Mouse (Mus musculus) right cerebral cortex, postnatal 10 days (tissue): ENCODE data around the gene Spaca4.

Source experiments
- DNase-seq, 2 experiments: peaks; one replicate each; pipeline ENCODE4 v3.0.0; 2021; ENCODE audit warnings: low spot score in 2 of 2

Spaca4 gene

GRCm38 (mm10) chr7:45725713-45726112 lies at the start of gene Spaca4:
Spaca4 (minus strand) TSS chr7:45725813.
- DNase-seq: no peak

GRCm38 (mm10) chr7:45775237-45775636 lies 49.6 kb upstream of the Spaca4 start:
- DNase-seq: no peak

GRCm38 (mm10) chr7:45771101-45771500 lies 45.5 kb upstream of the Spaca4 start:
- DNase-seq: no peak

GRCm38 (mm10) chr7:45770427-45771082 lies 44.9 kb upstream of the Spaca4 start:
- DNase-seq: no peak

- no peak for DNase-seq
Measured at GRCm38 (mm10) chr7:45767500-45767899, 41.9 kb upstream of the Spaca4 start.

GRCm38 (mm10) chr7:45766764-45767163 lies 41.2 kb upstream of the Spaca4 start:
- no peak for DNase-seq

- no peak for DNase-seq
Measured at GRCm38 (mm10) chr7:45765995-45766394, 40.4 kb upstream of the Spaca4 start.

GRCm38 (mm10) chr7:45760151-45760550 lies 34.5 kb upstream of the Spaca4 start:
- no peak for DNase-seq

GRCm38 (mm10) chr7:45759400-45759799 lies 33.8 kb upstream of the Spaca4 start:
- DNase-seq: no peak

- no peak for DNase-seq
Measured at GRCm38 (mm10) chr7:45755703-45756102, 30.1 kb upstream of the Spaca4 start.

GRCm38 (mm10) chr7:45750162-45750561 lies 24.5 kb upstream of the Spaca4 start:
- DNase-seq: no peak

- no peak for DNase-seq
Measured at GRCm38 (mm10) chr7:45749401-45749800, 23.8 kb upstream of the Spaca4 start.

GRCm38 (mm10) chr7:45748110-45748509 lies 22.5 kb upstream of the Spaca4 start:
- no peak for DNase-seq

GRCm38 (mm10) chr7:45747450-45747849 lies 21.8 kb upstream of the Spaca4 start:
- DNase-seq: no peak

GRCm38 (mm10) chr7:45746518-45746917 lies 20.9 kb upstream of the Spaca4 start:
- DNase-seq: no peak

- DNase-seq: peak; percentile 79 to 80
Measured at GRCm38 (mm10) chr7:45744387-45744786, 18.8 kb upstream of the Spaca4 start.

- peak; percentile 68 to 79 for DNase-seq
Measured at GRCm38 (mm10) chr7:45742338-45742737, 16.7 kb upstream of the Spaca4 start.

- DNase-seq: peak in 1 of 2 experiments; percentile 39
Measured at GRCm38 (mm10) chr7:45741777-45742176, 16.2 kb upstream of the Spaca4 start.

- DNase-seq: peak in 1 of 2 experiments; percentile 35
Measured at GRCm38 (mm10) chr7:45741308-45741707, 15.7 kb upstream of the Spaca4 start.

GRCm38 (mm10) chr7:45739820-45740219 lies 14.2 kb upstream of the Spaca4 start:
- no peak for DNase-seq

- DNase-seq: peak; percentile 88 to 93
Measured at GRCm38 (mm10) chr7:45739162-45739763, 13.7 kb upstream of the Spaca4 start.

- DNase-seq: no peak
Measured at GRCm38 (mm10) chr7:45733477-45733876, 7.9 kb upstream of the Spaca4 start.

- DNase-seq: peak in 1 of 2 experiments; percentile 50
Measured at GRCm38 (mm10) chr7:45730727-45731431, 5.3 kb upstream of the Spaca4 start.
